Mouse (Mus musculus): Measurements from ENCODE around the gene Kif26b.

The Kif26b gene

GRCm38 (mm10) chr1:178886671-178887070, 357.7 kb downstream of the Kif26b start:
- in situ Hi-C loops (cut with MboI; ENCODE audit: low sequenced_read_pairs): no loop called here

GRCm38 (mm10) chr1:178892376-178892775, 363.5 kb downstream of the Kif26b start:
- in situ Hi-C loops (cut with MboI; ENCODE audit: low sequenced_read_pairs): no loop called here

GRCm38 (mm10) chr1:178893229-178894080, 364.5 kb downstream of the Kif26b start:
- in situ Hi-C loops (cut with MboI; ENCODE audit: low sequenced_read_pairs): no loop called here

GRCm38 (mm10) chr1:178894081-178894401, 365.1 kb downstream of the Kif26b start:
- in situ Hi-C loops (cut with MboI; ENCODE audit: low sequenced_read_pairs): no loop called here

GRCm38 (mm10) chr1:178895674-178896073, 366.7 kb downstream of the Kif26b start:
- in situ Hi-C loops (cut with MboI; ENCODE audit: low sequenced_read_pairs): no loop called here

GRCm38 (mm10) chr1:178910951-178911350, 382.0 kb downstream of the Kif26b start:
- in situ Hi-C loops (cut with MboI; ENCODE audit: low sequenced_read_pairs): no loop called here

- in situ Hi-C loops (cut with MboI; ENCODE audit: low sequenced_read_pairs): no loop called here
These were observed 384.2 kb downstream of the Kif26b start for GRCm38 (mm10) chr1:178912936-178913716.

GRCm38 (mm10) chr1:178915056-178915455, 386.1 kb downstream of the Kif26b start:
- in situ Hi-C loops (cut with MboI; ENCODE audit: low sequenced_read_pairs): no loop called here

GRCm38 (mm10) chr1:178917194-178917902, 388.4 kb downstream of the Kif26b start:
- in situ Hi-C loops (cut with MboI; ENCODE audit: low sequenced_read_pairs): no loop called here

- in situ Hi-C loops (cut with MboI; ENCODE audit: low sequenced_read_pairs): no loop called here
These were observed 395.7 kb downstream of the Kif26b start for GRCm38 (mm10) chr1:178924492-178925183.

GRCm38 (mm10) chr1:178929531-178929930, 400.6 kb downstream of the Kif26b start:
- in situ Hi-C loops (cut with MboI; ENCODE audit: low sequenced_read_pairs): no loop called here

GRCm38 (mm10) chr1:178933953-178934637, 405.2 kb downstream of the Kif26b start:
- in situ Hi-C loops (cut with MboI; ENCODE audit: low sequenced_read_pairs): no loop called here

GRCm38 (mm10) chr1:178936457-178936856, 407.5 kb downstream of the Kif26b start:
- in situ Hi-C loops (cut with MboI; ENCODE audit: low sequenced_read_pairs): no loop called here

- in situ Hi-C loops (cut with MboI; ENCODE audit: low sequenced_read_pairs): no loop called here
These were observed 408.1 kb downstream of the Kif26b start for GRCm38 (mm10) chr1:178936976-178937375.

GRCm38 (mm10) chr1:178940353-178940752, 411.4 kb downstream of the Kif26b start:
- in situ Hi-C loops (cut with MboI; ENCODE audit: low sequenced_read_pairs): no loop called here

- in situ Hi-C loops (cut with MboI; ENCODE audit: low sequenced_read_pairs): no loop called here
These were observed 413.5 kb downstream of the Kif26b start for GRCm38 (mm10) chr1:178942251-178942963.

GRCm38 (mm10) chr1:178952910-178953309, 424.0 kb downstream of the Kif26b start:
- in situ Hi-C loops (cut with MboI; ENCODE audit: low sequenced_read_pairs): no loop called here

- in situ Hi-C loops (cut with MboI; ENCODE audit: low sequenced_read_pairs): no loop called here
These were observed 429.7 kb downstream of the Kif26b start for GRCm38 (mm10) chr1:178958641-178959040.

GRCm38 (mm10) chr1:178960015-178960559, 431.2 kb downstream of the Kif26b start:
- in situ Hi-C loops (cut with MboI; ENCODE audit: low sequenced_read_pairs): no loop called here
